Mouse (Mus musculus) liver, embryonic 14.5 days (tissue): ENCODE data around the gene Nmi.

Source experiments
- CTCF ChIP-seq: IDR thresholded peaks from 2 replicates; pipeline ENCODE4 v1.5.1; 2016; ENCODE audit warnings: antibody characterized with exemption, low read depth, control low read depth
- EP300 ChIP-seq: IDR thresholded peaks from 2 replicates; pipeline ENCODE4 v1.6.1; 2016; ENCODE audit warnings: antibody characterized with exemption, low read depth

DNA sequence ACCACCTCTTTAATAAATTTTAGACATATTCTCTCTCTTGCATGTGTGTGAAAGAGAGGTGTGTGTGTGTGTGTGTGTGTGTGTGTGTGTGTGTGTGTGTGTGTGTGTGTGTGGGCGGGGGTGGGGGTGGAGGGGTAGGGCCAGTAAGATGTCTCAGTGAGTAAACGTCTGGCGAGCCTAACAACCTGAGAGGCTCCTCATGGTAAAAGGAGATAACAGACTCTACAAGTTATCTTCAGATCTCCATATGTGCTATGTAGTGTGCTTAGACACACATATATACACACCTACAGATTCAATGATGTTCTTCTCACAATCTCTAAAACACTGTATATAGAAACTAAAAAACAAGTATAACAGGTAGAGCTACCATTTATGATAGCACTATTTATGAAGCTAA lies 34.5 kb downstream of the Nmi start:
- TF ChIP-seq CTCF = no peak
- TF ChIP-seq EP300 = peak; percentile 73
